Mouse (Mus musculus) CD4-positive, CD25-positive, alpha-beta regulatory T cell, adult 4 months (primary cell): ENCODE measurements around the gene Fam135a. TPM values are rescaled to one million over a fixed set of nuclear protein-coding genes. Genes with fewer than 3 reads are reported as not detected.

Source experiments
- ATAC-seq: one replicate; pipeline ENCODE4 v1.8.0; 2017
- polyA plus RNA-seq, 2 experiments: library from polyadenylated mRNA; unstranded; fragments of 100-300 nt; shearing (Covaris generic); gene quantifications; one replicate each; pipeline ENCODE4 v1.2.1; 2017

Fam135a gene
- polyA plus RNA-seq: under 1 TPM in 1 of 2 experiments, not detected in 1; 0.28 TPM

- peak; percentile 62 for ATAC-seq
These were observed at the start of gene Fam135a for GRCm38 (mm10) chr1:24099926-24100869. Fam135a (minus strand) TSS chr1:24100341.

DNA sequence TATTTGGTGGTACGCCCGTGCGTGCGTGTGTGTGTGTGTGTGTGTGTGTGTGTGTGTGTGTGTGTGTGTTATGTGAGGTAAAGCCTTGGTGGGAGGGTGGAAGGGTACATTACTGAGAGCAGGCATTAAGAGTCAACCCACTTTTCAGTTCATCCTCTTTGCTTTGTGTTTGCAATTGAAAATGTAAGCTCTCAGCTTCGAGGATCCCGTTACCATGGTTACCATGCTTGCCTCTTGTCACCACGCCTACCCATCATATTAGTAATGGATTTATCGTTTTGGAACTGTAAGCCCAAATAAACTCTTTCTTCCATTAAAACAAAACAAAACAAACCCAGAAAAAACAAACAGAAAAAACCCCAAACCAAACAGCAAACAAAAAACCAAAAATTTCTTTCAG is 43.4 kb upstream of the Fam135a start:
- no peak for ATAC-seq

DNA sequence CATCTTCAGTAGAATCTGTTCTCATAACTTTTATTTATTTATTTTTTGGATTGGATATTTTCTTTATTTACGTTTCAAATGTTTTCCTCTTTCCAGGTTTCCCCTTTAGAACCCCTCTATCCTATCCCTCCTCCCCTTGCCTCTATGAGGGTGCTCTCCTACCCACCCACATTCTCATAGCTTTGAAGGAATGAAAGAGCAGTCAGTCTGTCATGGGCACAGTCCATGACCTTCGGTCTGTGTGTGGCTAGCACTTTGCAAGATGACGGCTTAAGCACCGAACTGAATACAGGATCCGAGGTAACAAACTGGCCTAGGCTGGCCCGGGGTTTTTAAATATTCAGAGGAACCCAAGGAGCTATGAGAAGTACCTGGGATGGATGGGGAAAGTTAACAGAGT is 40.4 kb upstream of the Fam135a start:
- no peak for ATAC-seq

GRCm38 (mm10) chr1:24137133-24137532 is 37.0 kb upstream of the Fam135a start:
- no peak for ATAC-seq

DNA sequence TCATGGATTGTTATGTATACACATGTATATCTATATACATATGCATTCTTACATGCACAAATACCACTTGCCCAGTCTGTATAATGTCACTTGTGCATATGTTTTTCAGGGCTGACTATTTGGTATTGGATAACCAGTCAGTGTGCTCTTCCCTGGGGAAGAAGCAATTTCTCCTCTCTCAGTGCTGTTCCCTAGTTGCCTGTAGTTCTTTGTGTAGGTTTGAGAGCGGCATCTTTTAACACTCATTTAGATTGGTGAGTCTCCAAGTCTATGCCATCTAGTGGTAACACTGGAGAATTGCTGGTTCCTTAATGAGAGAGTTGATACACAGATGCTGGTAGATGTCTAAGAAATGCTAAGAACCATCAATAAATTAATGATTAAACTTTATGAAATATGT is 34.7 kb upstream of the Fam135a start:
- no peak for ATAC-seq

DNA sequence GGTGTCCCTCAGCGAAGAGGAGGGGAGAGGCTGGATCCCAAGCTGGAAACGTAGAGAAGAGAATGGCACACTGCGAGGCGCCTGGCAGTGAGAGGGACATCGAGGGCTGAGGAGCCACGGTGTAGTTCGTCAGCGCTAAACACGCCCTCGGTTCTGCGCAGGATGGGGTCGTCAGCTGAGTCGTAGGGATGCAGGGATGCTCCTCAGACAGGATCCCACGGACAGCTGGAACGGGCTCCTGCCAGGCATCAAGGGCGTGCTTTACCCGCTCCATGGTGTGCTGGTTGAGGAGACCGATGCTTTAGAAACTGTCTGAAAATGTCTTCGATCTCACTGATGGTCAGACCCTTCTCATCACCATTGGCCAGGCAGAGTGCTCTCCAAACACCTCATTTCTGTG is 33.7 kb upstream of the Fam135a start:
- ATAC-seq: no peak

- no peak for ATAC-seq
These were observed 27.7 kb upstream of the Fam135a start for GRCm38 (mm10) chr1:24127866-24128265.

DNA sequence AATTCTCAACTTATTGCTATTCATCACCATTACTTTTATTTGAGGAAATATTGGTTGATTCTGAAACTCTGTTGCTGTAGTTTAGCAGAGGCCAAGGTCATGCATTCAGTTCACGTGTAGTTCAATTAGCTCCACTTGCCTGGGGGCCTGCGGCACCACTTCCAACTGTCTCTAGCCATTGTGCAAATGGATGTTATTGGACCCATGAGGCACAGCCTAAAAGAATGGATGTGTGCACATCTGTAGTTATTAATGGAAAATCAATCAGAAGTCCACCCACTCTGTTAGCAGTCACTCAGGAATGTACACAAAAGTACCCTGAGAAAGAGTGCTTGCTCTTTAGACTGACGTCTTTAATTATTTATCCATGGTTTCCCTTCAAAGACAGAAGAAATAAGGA is 24.5 kb upstream of the Fam135a start:
- no peak for ATAC-seq

DNA sequence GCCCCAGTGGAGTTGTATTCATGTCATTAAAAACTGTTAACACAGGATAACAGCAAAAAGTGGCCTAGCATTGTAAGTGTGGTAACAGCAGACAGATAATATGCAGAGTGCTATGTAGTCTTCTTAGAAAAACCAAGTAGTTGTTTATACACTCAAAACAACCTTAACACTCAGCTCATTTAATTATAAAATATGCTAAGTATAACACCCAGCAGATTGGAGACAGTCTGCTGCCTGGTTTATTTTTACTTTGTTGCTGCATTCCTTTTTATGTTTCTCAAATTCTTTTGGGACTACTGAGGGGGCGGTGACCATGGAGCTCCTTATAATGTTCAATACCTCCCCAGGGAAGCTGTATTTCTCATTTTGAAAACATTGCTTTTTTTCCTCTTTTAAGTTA is 22.4 kb upstream of the Fam135a start:
- ATAC-seq: no peak

DNA sequence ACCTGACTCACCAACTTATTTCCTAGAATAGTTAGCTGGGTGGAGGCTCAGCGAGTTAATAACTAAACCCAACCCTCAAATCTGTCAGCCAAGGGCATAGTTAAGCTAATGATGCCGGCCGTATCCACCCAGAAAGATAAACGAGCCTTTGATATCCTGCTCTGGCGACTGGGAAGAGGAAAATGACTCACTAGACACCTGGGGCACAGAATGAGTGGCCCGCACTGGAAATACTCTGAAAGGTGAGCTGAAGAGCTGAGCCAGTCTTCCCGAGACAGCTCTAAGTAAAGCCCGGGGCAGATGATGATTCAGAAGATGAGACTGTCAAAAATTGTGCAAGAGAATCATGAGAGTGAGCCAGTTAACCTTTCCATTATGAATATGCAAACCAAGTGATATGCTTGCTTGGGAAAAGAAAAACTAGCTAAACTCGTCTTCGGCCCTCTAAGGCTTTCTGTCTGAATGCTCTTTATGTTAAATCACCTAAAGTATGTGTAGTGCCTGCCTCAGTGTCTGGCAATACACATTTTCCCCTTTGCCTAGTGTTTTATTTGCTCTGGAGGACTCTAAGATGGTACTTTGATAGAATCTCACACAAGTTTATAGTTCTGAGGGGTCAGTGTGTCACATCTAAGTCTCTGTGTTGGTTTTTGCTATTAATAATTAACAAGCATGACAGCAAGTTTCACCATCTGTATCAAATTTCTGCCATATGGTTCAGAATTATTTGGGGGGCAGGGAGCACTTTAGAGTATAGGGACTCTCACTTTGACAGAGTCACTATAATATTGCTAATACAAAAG is 8.0 kb upstream of the Fam135a start:
- no peak for ATAC-seq

GRCm38 (mm10) chr1:24107378-24107777 is 7.2 kb upstream of the Fam135a start:
- ATAC-seq: no peak

DNA sequence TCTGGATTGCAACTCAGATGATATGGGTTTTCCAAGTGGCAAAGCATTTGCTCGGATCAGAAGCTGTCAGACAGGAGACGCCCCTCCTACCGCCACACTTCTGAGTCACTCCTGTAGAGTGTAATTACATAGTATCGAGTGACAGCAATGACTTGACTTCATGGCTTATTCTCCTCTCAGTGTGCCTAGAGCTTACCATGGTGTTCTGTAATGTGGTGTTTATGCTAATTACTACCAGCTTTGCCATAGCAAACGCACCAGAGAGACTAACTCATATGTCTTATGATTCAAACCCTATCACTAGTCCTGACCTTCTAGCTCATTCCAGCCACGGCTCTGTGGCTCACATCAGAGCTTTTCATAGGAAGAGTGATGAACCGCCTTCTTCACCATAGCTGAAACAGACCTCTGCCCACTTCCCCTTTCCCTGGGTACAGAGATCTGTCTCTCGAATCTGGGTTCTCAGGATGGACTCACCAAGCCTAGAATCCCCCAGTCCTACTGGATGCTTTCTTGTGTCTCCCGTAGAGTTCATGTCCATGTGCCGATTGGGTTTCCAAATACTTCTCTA is 2.5 kb upstream of the Fam135a start:
- no peak for ATAC-seq

- no peak for ATAC-seq
These were observed 773 bp upstream of the Fam135a start for GRCm38 (mm10) chr1:24100870-24101358.

DNA sequence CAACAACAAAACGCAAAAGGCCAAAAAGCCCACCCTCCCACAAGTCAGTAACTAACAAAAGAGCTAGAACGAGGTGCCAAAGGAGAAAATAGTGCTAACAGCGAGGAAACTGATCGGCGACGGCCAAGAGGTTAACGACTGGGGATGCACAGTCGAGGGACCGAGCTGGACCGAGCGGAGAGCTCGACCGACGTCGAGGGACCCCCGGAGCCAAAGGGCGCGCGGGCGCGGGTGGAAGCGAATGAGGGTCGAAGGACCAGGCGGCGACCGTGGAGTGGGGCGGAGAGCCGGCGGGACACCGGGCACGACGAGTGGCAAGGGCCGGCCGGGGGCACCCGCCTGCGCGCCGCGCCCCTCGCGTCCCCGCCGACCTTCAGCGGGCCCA is 608 bp downstream of the Fam135a start:
- no peak for ATAC-seq

DNA sequence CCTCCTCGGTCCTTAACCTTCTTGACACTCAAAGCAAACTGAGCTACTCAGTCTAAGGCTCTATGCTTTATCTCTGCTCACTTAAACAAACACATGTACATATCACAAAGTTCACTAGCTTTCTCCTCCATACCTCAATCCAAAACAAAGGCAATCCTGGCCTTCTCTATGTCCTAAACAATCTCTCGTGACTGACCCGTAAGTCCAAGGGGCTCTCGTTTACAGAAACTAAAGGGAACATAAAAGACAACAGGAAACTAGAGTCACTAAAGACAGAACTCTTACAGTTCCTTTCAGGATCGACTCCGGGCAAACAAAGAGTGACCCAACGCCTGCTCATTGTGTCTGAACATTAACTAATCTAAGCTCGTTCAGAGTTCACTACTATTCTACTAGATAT is 2.6 kb downstream of the Fam135a start:
- ATAC-seq: no peak

DNA sequence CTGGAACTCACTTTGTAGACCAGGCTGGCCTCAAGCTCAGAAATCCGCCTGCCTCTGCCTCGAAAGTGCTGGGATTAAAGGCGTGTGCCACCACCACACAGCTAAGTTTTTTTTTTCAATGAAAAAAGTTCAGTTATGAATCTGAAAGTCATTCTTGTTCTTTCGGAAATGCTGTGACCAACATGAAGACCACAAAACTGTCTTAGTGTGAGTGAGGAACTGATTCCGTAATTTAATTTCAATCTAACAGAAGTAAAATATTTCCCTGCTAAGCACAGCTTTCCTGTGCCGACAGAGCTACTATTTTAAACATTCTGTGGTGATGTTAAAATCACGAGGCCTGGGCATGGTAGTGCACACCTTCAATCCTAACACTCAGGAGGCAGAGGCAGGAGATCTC is 7.7 kb downstream of the Fam135a start:
- ATAC-seq: no peak

- no peak for ATAC-seq
These were observed 9.5 kb downstream of the Fam135a start for GRCm38 (mm10) chr1:24090603-24091002.

DNA sequence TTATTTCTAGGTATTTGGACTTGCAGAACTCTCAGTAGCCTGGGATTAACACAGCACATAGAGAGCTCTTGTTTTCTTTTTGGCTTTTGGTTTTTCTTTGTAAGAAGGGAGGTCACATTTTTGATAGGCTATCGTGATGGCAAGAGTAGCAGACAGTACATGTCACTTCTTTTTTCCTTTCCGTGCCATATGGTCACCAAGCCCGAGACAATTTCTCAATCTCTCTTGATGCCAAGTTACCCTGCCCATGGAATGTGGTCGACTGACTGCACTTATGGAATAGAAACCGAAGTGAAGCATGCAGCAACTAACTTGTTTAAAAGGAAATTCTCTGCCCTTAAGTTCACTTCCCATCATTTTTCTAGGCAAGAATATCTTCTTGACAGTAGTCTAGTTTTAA is 10.0 kb downstream of the Fam135a start:
- ATAC-seq: no peak

- no peak for ATAC-seq
These were observed 14.0 kb downstream of the Fam135a start for GRCm38 (mm10) chr1:24086176-24086575.

DNA sequence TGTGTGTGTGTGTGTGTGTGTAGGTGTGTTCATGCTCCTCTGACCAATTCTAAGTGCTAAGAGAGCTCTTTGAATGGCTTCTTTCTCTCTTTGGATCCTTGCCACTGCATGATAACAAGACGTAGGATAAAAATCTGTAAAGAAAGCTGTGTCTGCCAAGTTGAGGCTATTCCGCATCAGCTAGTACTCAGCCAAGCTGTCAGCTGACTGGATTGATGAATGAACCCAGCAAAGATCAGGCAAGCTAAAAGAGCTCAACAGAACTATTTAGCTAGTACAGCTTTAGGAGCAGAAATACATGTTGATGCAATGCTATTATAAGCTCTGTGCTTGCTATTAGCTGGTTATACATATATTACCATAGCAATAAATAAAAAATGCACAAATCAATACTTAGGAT is 25.7 kb downstream of the Fam135a start:
- no peak for ATAC-seq

GRCm38 (mm10) chr1:24073386-24074248 is 26.5 kb downstream of the Fam135a start:
- no peak for ATAC-seq

GRCm38 (mm10) chr1:24068830-24069229 is 31.3 kb downstream of the Fam135a start:
- ATAC-seq: no peak
